Mouse (Mus musculus): Measurements from ENCODE around the gene Them5. TPM values are rescaled to one million over a fixed set of nuclear protein-coding genes. Genes with fewer than 3 reads are reported as not detected.
A peak's percentile ranks its signal among the peaks of the same experiment; 100 is the strongest.

Them5 gene
- polyA plus RNA-seq, 1 experiment from 2014 or later, result 0.66 TPM

DNA sequence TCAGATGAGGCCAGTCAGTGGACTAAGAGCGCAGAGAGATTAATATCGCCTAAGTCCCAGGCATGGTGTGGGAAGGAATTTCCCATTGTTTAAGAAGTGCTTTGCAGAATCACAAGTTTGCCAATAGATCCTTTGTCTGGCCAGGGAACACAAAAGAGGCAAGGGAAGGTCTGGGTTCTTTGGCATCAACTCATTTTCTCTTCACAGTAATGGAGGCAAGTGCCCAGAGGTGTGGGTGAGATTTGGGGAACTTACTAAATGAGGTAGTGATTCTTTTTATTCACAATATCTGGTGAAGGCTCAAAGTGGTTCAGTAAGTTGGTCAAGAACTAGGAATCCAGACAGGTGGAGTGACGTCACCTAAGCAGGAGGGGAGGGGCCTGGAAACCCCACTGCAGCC, 3.0 kb downstream of the Them5 start:
- H3K9ac ChIP-seq, result no peak overlapping the region
- 0 out of 2 replicates have a peak, but pooled peaks cover 8% of the 10 kb centered on the region for H3K4me1 ChIP-seq
- H3K4me2 ChIP-seq, result no peak overlapping the region
- 52% methylated on average over 3 of the region's 3 CpGs for WGBS
- no peak for ATAC-seq
- H3K4me3 ChIP-seq, result no peak overlapping the region
- no peak overlapping the region for H3K27ac ChIP-seq
- no peaks in the 10 kb centered on the region for H3K9me3 ChIP-seq (replicated peaks)
- no peaks in the 10 kb centered on the region for H3K27me3 ChIP-seq
- no peaks in the 10 kb centered on the region for H3K36me3 ChIP-seq (ENCODE audit: poor library complexity, severe bottlenecking)

DNA sequence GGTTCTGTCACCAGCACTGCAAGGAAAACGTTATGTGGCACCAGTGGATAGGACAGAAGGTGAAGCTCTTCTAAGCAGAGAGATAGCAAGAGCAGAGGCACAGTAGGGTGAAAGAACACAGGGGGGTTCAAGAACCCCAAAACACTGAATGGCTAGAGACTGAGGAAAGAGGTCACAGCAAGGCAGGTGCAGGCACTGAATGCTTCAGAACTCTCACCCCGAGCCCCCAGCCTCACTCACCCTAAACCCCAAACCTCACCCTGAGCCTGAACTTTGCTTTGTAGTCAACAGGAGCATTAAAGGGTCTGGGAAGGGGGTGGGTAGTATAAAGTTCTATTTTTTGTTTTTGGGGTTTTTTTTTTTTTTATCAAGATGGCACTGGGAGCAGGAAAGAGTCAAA, 6.2 kb downstream of the Them5 start:
- Histone ChIP-seq H3K36me3 (ENCODE audit: poor library complexity, severe bottlenecking) (no peaks in the 10 kb centered on the region), H3K9ac (no peak overlapping the region), H3K4me1 (no peaks in the 10 kb centered on the region), H3K27ac (no peak overlapping the region), H3K4me2 (no peak overlapping the region), H3K27me3 (no peaks in the 10 kb centered on the region), H3K4me3 (no peak overlapping the region), H3K9me3 (replicated peaks) (0 out of 2 replicates have a peak, but pooled peaks cover 4% of the 10 kb centered on the region)
- WGBS, result 82% methylated on average over 2 of the region's 2 CpGs
- ATAC-seq, result no peak

DNA sequence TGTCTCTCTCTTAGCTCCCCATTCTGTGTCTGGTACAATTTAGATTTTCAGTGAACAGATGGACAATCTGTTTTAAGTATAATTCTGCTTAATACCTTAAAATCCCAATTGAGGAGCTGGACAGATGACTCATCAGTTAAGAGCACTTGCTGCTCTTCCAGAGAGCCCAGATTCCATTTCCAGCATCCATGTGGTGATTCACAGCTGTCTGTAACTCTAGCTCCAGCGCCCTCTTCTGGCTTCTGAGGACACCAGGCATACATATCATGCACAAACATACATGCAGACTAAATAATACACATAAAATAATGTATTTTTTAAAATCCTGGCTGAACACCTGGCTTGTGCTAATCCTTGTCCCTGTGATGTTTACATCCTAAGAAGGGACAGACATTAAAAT, 18.9 kb downstream of the Them5 start:
- peaks cover 6% of the 10 kb centered on the region; the same call in 1 of the 2 replicates for H3K4me1 ChIP-seq

DNA sequence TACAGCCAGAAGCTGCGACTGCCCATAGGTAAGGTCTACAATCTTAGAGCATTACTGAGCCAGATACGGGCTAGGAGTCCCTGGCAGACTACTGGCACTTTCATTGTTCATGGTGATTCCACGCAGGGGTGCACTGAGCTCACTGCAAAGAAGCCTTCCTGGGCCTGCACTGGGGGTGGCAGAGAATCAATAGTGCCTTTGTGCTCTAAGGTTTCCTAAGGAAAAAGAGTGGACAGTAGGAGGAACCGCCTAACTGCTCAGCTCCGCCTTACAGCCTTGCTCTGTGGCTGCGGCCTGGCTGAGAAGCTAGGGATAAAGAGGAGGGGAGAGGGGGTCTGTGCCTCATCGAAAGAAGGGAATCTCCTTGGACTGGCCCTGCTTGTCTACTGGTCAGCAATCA, 20.2 kb downstream of the Them5 start, which contains the start of gene C2cd4d:
C2cd4d (plus strand) TSS at position 301 of the 400 bp plus-strand sequence.
- Histone ChIP-seq H3K9ac (peak within 1 kb of the TSS; percentile 83), H3K4me2 (peak within 1 kb of the TSS; percentile 90), H3K36me3 (ENCODE audit: poor library complexity, severe bottlenecking) (no peaks in the 10 kb centered on the region), H3K27me3 (peaks cover 42% of the 10 kb centered on the region), H3K9me3 (replicated peaks) (no peaks in the 10 kb centered on the region; the same call in 1 of the 2 replicates), H3K4me1 (peaks cover 6% of the 10 kb centered on the region; the same call in 1 of the 2 replicates), H3K4me3 (peak within 1 kb of the TSS; percentile 56), H3K27ac (no peak within 1 kb of the TSS)
- WGBS, result 17% methylated on average over 7 of the region's 7 CpGs
- no peak for ATAC-seq

More for the DNA sequence above, 18.9 kb downstream of the Them5 start:
- H3K27ac ChIP-seq, result no peak overlapping the region
- ATAC-seq, result no peak
- H3K4me2 ChIP-seq, result no peak overlapping the region
- H3K36me3 ChIP-seq (ENCODE audit: poor library complexity, severe bottlenecking), result no peaks in the 10 kb centered on the region
- WGBS, result 3% methylated on average over 1 of the region's 1 CpGs
- H3K4me3 ChIP-seq, result no peak overlapping the region
- no peak overlapping the region for H3K9ac ChIP-seq
- no peaks in the 10 kb centered on the region; the same call in 1 of the 2 replicates for H3K9me3 ChIP-seq (replicated peaks)
- H3K27me3 ChIP-seq, result peaks cover 37% of the 10 kb centered on the region

DNA sequence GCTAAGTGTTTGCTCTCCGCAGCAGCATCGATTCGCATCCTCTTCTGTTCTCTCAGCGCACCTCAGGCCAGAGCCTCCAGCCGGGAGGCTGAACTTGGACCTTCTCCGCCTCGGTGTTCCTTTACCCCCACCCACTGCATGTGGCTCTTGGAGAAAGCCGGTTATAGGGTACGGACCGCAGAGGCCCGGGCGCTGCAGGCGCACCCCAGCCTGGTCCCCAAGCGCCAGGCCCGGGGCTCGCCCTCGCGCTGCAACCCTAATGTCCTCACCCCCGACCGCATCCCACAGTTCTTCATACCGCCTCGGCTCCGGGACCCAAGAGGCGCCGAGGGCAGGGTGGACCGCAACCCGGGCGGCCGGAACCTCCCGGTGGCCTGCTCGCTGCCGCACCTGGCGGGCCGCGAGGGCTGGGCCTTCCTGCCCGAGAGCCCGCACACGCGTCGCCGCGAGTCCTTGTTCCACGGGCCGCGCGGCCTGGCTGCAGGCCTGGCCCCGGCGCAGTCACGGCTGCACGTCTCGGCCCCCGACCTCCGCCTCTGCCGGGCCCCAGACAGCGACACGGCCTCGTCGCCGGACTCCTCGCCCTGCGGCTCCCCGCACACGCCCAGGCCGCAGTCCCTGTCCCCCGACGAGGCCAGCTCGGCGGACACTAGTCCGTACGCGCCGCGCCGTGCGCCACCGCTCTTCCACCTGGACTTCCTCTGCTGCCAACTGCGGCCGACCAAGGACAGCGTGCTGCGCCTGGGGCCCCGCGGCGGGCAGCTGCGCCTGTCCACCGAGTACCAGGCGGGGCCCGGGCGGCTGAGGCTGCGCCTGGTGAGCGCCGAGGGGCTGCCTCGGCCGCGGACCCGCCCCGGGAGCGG, 21.6 kb downstream of the Them5 start:
- no peaks in the 10 kb centered on the region for H3K36me3 ChIP-seq (ENCODE audit: poor library complexity, severe bottlenecking)
- peak overlapping the region; percentile 56 for H3K4me3 ChIP-seq
- H3K9me3 ChIP-seq (replicated peaks), result no peaks in the 10 kb centered on the region; the same call in 1 of the 2 replicates
- no peak overlapping the region for H3K27ac ChIP-seq
- H3K4me1 ChIP-seq, result peaks cover 6% of the 10 kb centered on the region; the same call in 1 of the 2 replicates
- peak; percentile 72 for ATAC-seq
- H3K4me2 ChIP-seq, result peak overlapping the region; percentile 90
- H3K9ac ChIP-seq, result peak overlapping the region; percentile 83
- peaks cover 42% of the 10 kb centered on the region for H3K27me3 ChIP-seq
- 6% methylated on average over 79 of the region's 97 CpGs for WGBS

DNA sequence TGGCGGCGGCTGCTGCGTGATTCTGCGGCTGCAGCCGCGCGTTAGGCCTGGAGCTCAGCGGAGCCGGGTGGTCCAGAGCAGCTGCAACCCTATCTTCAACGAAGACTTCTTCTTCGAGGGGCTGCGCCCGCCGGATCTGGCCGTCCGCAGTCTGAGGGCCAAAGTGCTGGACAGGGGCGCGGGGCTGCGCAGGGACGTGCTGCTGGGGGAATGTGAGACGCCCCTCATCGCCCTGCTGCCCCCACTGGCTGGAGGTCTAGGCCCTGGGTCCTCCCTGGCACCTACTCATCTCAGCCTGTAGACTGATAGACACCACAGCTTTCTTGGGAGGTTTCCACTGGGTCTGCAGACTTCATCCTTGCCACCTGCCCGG, 22.2 kb downstream of the Them5 start:
- no peak; the same call in 1 of the 2 replicates for ATAC-seq

DNA sequence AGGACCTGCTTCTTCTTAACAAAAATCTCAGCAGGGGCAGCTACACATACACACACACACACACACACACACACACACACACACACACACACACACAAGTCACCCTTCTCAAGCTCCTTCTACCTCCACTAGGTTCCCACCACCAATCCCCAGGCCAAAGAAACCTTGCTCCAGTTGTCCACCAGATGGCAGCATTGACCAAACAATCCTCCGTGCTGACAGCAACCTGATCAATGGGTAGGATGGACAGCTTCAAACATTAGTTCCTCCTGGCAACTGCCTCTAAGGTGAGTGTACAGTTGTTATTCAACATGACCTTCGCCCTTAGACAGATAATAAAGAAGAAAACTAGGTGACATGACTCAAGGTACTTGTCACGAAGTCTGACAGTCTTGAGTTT, 24.9 kb downstream of the Them5 start:
- Histone ChIP-seq H3K4me3 (no peak overlapping the region), H3K4me2 (no peak overlapping the region), H3K27me3 (peaks cover 40% of the 10 kb centered on the region), H3K27ac (no peak overlapping the region), H3K36me3 (ENCODE audit: poor library complexity, severe bottlenecking) (no peaks in the 10 kb centered on the region), H3K4me1 (peaks cover 11% of the 10 kb centered on the region), H3K9ac (no peak overlapping the region), H3K9me3 (replicated peaks) (no peaks in the 10 kb centered on the region; the same call in 1 of the 2 replicates)
- peak; percentile 53 for ATAC-seq
- WGBS, result 18% methylated on average over 3 of the region's 3 CpGs

More for the DNA sequence above, 22.2 kb downstream of the Them5 start:
- Histone ChIP-seq H3K27ac (no peak overlapping the region), H3K4me1 (peaks cover 6% of the 10 kb centered on the region; the same call in 1 of the 2 replicates), H3K27me3 (peaks cover 42% of the 10 kb centered on the region), H3K4me3 (peak overlapping the region; percentile 56), H3K36me3 (ENCODE audit: poor library complexity, severe bottlenecking) (no peaks in the 10 kb centered on the region), H3K9ac (peak overlapping the region; percentile 83), H3K9me3 (replicated peaks) (no peaks in the 10 kb centered on the region; the same call in 1 of the 2 replicates), H3K4me2 (peak overlapping the region; percentile 90)
- WGBS, result 5% methylated on average over 20 of the region's 23 CpGs

DNA sequence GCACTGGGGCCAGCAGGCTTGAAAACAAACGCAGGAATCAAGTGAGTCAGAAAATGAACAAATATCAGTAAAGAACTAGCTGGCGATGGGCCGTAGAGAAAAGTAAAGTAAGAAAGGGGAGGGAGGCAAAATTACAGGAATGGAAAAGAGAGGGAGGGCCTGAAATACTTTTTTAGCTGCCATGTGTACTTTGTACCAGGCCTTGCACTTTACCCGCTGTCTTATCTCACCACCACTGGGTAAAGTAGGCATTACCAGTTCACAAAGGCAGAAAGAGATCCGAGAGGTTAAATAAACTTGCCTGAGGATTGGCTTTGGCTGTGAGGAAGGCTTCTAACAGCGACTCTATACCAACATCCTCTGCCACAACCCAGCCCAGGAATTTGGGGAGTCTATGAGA, 25.6 kb downstream of the Them5 start:
- Histone ChIP-seq H3K36me3 (ENCODE audit: poor library complexity, severe bottlenecking) (no peaks in the 10 kb centered on the region), H3K4me3 (no peak overlapping the region), H3K4me1 (peaks cover 17% of the 10 kb centered on the region), H3K9ac (no peak overlapping the region), H3K4me2 (no peak overlapping the region), H3K27me3 (peaks cover 33% of the 10 kb centered on the region), H3K9me3 (replicated peaks) (no peaks in the 10 kb centered on the region; the same call in 1 of the 2 replicates), H3K27ac (no peak overlapping the region)
- ATAC-seq, result no peak
- 81% methylated on average over 6 of the region's 6 CpGs for WGBS

DNA sequence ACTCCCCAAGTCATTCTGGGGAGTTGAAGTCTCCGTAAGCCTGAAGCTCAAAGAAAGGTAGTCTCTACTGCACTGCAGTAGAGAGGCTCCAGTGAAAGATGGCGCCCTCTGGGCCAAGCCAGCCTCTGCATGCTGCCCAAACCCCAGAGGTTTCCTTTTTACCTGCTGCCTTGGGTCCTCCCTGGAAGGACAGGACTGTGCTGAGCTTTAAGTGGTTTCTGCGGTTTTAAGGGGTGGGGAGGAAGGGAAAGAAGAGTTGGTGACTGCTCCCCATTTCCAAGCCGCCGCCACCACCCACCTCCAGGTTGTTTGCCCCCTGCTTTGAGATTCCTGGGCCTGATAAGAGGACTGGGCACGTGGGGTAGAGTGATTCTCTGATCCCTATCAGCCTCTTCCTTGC, 26.7 kb downstream of the Them5 start:
- Histone ChIP-seq H3K9me3 (replicated peaks) (no peaks in the 10 kb centered on the region; the same call in 1 of the 2 replicates), H3K4me2 (no peak overlapping the region), H3K27ac (no peak overlapping the region), H3K36me3 (ENCODE audit: poor library complexity, severe bottlenecking) (no peaks in the 10 kb centered on the region), H3K27me3 (peaks cover 22% of the 10 kb centered on the region), H3K4me1 (peaks cover 25% of the 10 kb centered on the region), H3K9ac (no peak overlapping the region), H3K4me3 (no peak overlapping the region)
- WGBS, result 64% methylated on average over 6 of the region's 6 CpGs
- no peak for ATAC-seq

DNA sequence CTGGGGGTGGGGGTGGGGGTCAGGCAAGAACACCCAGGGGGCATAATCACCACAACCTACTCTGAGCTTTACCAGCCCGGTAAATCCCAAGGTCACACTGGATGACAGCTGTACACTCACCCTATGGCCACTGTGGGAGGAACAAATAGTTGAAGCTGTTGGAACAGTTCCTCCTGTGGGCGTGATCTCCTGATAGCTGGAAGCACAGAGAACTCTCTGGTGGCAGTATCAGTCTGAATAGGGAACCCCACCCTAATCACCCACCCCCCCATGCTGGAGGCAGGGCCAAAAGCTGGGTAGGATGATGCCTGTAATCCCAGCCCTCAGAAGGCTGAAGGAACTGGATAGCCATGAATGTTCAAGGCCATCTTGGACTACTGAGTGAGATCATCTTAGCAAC, 27.8 kb downstream of the Them5 start:
- Histone ChIP-seq H3K27ac (no peak overlapping the region), H3K9ac (no peak overlapping the region), H3K4me1 (peaks cover 29% of the 10 kb centered on the region), H3K36me3 (ENCODE audit: poor library complexity, severe bottlenecking) (no peaks in the 10 kb centered on the region), H3K4me3 (no peak overlapping the region), H3K4me2 (no peak overlapping the region), H3K27me3 (peaks cover 15% of the 10 kb centered on the region), H3K9me3 (replicated peaks) (no peaks in the 10 kb centered on the region; the same call in 1 of the 2 replicates)
- WGBS, result 69% methylated on average over 2 of the region's 2 CpGs
- ATAC-seq, result no peak

DNA sequence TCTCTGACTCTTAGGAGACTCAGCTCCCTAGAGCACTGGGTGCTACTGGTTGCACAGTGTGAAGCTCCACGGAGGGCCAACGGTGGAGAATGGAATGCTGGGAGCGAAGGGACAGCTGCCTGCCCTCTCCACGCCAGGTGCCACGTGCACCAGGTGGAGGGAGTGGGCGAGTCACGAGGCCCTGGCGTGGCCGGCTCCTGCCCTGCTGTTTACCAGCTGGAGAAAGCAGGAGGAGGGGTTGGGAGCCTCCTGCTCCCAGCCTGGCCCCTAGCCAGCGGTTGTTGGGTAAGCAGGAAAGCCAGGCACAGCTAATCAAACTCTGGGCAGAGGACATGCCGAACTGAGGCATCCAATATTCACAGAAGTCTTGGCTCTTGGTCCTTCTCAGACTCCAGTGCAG, 29.7 kb downstream of the Them5 start:
- peak overlapping the region; percentile 52 for H3K4me2 ChIP-seq
- 3% methylated on average over 11 of the region's 11 CpGs for WGBS
- ATAC-seq, result peak; percentile 36; the same call in 1 of the 2 replicates
- peak overlapping the region; percentile 40 for H3K9ac ChIP-seq
- no peak overlapping the region for H3K27ac ChIP-seq
- H3K4me1 ChIP-seq, result peaks cover 29% of the 10 kb centered on the region
- no peaks in the 10 kb centered on the region for H3K27me3 ChIP-seq
- no peaks in the 10 kb centered on the region for H3K36me3 ChIP-seq (ENCODE audit: poor library complexity, severe bottlenecking)
- H3K9me3 ChIP-seq (replicated peaks), result no peaks in the 10 kb centered on the region
- peak overlapping the region; percentile 25 for H3K4me3 ChIP-seq

DNA sequence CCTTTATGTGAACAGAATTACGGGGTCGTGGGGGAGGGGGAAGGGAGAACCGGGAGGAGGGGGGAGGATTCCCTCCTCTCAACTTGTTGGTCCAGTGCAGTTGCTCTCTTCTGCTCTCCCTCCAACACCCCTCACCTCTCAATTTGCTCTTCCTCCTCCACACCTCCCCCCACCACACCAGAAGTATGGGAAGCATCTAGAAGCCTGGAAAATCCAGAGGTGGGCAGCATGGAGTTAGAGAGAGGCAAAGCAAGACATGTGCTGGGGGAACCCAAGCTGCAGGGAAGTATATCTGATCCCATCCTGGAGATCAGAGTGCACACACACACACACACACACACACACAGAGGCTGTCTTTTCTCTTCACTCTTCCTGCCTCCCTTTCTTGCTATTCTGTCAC, 30.1 kb downstream of the Them5 start:
- Histone ChIP-seq H3K4me1 (peaks cover 29% of the 10 kb centered on the region), H3K9ac (peak overlapping the region; percentile 40; the same call in 1 of the 2 replicates), H3K9me3 (replicated peaks) (no peaks in the 10 kb centered on the region), H3K4me3 (peak overlapping the region; percentile 25; the same call in 1 of the 2 replicates), H3K27ac (no peak overlapping the region), H3K27me3 (no peaks in the 10 kb centered on the region), H3K4me2 (peak overlapping the region; percentile 52), H3K36me3 (ENCODE audit: poor library complexity, severe bottlenecking) (no peaks in the 10 kb centered on the region)
- ATAC-seq, result no peak
- 0% methylated on average over 3 of the region's 3 CpGs for WGBS
